Mouse (Mus musculus) MEL (cell line): ENCODE data around the gene Arhgdia. TPM values are rescaled to one million over a fixed set of nuclear protein-coding genes. Genes with fewer than 3 reads are reported as not detected.

ENCODE experiments used
- DNase-seq: peaks from one replicate; pipeline ENCODE4 v3.0.0; 2011; ENCODE audit warnings: low read depth, low spot score
- H3K27ac ChIP-seq: 2 replicates; pipeline ENCODE4 v1.5.1; 2012; ENCODE audit warnings: low read depth, mild to moderate bottlenecking, control low read depth, low read length, moderate library complexity; ENCODE audit not compliant: control insufficient read depth
- H3K27me3 ChIP-seq, 2 experiments: fragments of 150-350 bp in 1 of 2; sonication (generic) in 1 of 2; 2 replicates each; pipeline ENCODE4 v1.6.1; 2012; ENCODE audit warnings: low read length in 2 of 2, mild to moderate bottlenecking in 2 of 2, improper control_type of control experiment in 1 of 2, moderate library complexity in 1 of 2; ENCODE audit not compliant: insufficient read depth in 2 of 2, control insufficient read depth in 1 of 2
- H3K36me3 ChIP-seq, 2 experiments: 2 replicates each; pipeline ENCODE4 v1.6.1; 2012 to 2014; ENCODE audit warnings: low read length in 2 of 2, improper control_type of control experiment in 1 of 2, inconsistent platforms in 1 of 2, mild to moderate bottlenecking in 1 of 2; ENCODE audit not compliant: insufficient read depth in 2 of 2, control insufficient read depth in 1 of 2
- H3K4me1 ChIP-seq, 2 experiments: fragments of 150-350 bp in 1 of 2; sonication (generic) in 1 of 2; 2 replicates each; pipeline ENCODE4 v1.6.1; 2012; ENCODE audit warnings: low read length in 2 of 2, improper control_type of control experiment in 1 of 2, mild to moderate bottlenecking in 1 of 2; ENCODE audit not compliant: insufficient read depth in 2 of 2, control insufficient read depth in 1 of 2
- H3K4me3 ChIP-seq, 2 experiments: fragments of 150-350 bp in 1 of 2; sonication (generic) in 1 of 2; 2 replicates each; pipeline ENCODE4 v1.5.1; 2012; ENCODE audit warnings: low read depth in 2 of 2, low read length in 2 of 2, mild to moderate bottlenecking in 2 of 2, moderate library complexity in 2 of 2, control low read depth in 1 of 2, improper control_type of control experiment in 1 of 2; ENCODE audit not compliant: control insufficient read depth in 1 of 2, insufficient read depth in 1 of 2
- H3K79me2 ChIP-seq: 2 replicates; pipeline ENCODE4 v1.6.1; 2012; ENCODE audit warnings: mild to moderate bottlenecking, low read length, moderate library complexity; ENCODE audit not compliant: control insufficient read depth, poor library complexity, insufficient read depth
- H3K9ac ChIP-seq: 2 replicates; pipeline ENCODE4 v1.6.1; 2012; ENCODE audit warnings: low read depth, mild to moderate bottlenecking, control low read depth, low read length, moderate library complexity; ENCODE audit not compliant: control insufficient read depth, poor library complexity, severe bottlenecking
- H3K9me3 ChIP-seq: fragments of 150-350 bp; sonication (generic); replicated peaks from 2 replicates; pipeline ENCODE4 v1.6.1; 2012; ENCODE audit warnings: mild to moderate bottlenecking, low read length, improper control_type of control experiment, moderate library complexity; ENCODE audit not compliant: insufficient read depth
- CTCF ChIP-seq, 3 experiments: IDR thresholded peaks in 2 of 3; conservative IDR thresholded peaks in 1 of 3; 2 replicates each; pipeline ENCODE4 v1.5.1; 2011 to 2012; ENCODE audit warnings: low read length in 3 of 3, low read depth in 2 of 3, mild to moderate bottlenecking in 2 of 3, improper control_type of control experiment in 1 of 3, inconsistent platforms in 1 of 3, mixed read lengths in 1 of 3, moderate library complexity in 1 of 3; ENCODE audit not compliant: control insufficient read depth in 1 of 3, insufficient read depth in 1 of 3, poor library complexity in 1 of 3, severe bottlenecking in 1 of 3
- E2F4 ChIP-seq: IDR thresholded peaks from 2 replicates; pipeline ENCODE4 v1.6.1; 2011; ENCODE audit warnings: low read depth, low read length, improper control_type of control experiment, borderline replicate concordance
- ELF1 ChIP-seq: IDR thresholded peaks from 2 replicates; pipeline ENCODE4 v1.6.1; 2014; ENCODE audit warnings: low read depth, mild to moderate bottlenecking, inconsistent platforms, low read length, improper control_type of control experiment, moderate library complexity
- GATA1 ChIP-seq: IDR thresholded peaks from 2 replicates; pipeline ENCODE4 v1.6.1; 2011; ENCODE audit warnings: low read depth, low read length, improper control_type of control experiment
- HCFC1 ChIP-seq: IDR thresholded peaks from 2 replicates; pipeline ENCODE4 v1.6.1; 2012; ENCODE audit warnings: low read depth, mild to moderate bottlenecking, inconsistent platforms, low read length, improper control_type of control experiment, moderate library complexity
- MAFK ChIP-seq: IDR thresholded peaks from 2 replicates; pipeline ENCODE4 v1.6.1; 2011; ENCODE audit warnings: low read depth, mild to moderate bottlenecking, low read length, improper control_type of control experiment, borderline replicate concordance
- MAZ ChIP-seq: IDR thresholded peaks from 2 replicates; pipeline ENCODE4 v1.6.1; 2012; ENCODE audit warnings: low read depth, mild to moderate bottlenecking, inconsistent platforms, low read length, improper control_type of control experiment
- MXI1 ChIP-seq: IDR thresholded peaks from 2 replicates; pipeline ENCODE4 v1.6.1; 2011; ENCODE audit warnings: mild to moderate bottlenecking, low read depth, low read length, improper control_type of control experiment
- MYC ChIP-seq: IDR thresholded peaks from 2 replicates; pipeline ENCODE4 v1.6.1; 2011; ENCODE audit warnings: low read depth, mild to moderate bottlenecking, low read length, improper control_type of control experiment, moderate library complexity
- NRF1 ChIP-seq: IDR thresholded peaks from 2 replicates; pipeline ENCODE4 v1.6.1; 2014; ENCODE audit warnings: low read depth, mild to moderate bottlenecking, inconsistent platforms, low read length, improper control_type of control experiment, moderate library complexity; ENCODE audit not compliant: poor library complexity, insufficient read depth, severe bottlenecking
- POLR2A ChIP-seq, 2 experiments: IDR thresholded peaks; 2 replicates each; pipeline ENCODE4 v1.6.1; 2011 to 2012; ENCODE audit warnings: low read length in 2 of 2, mild to moderate bottlenecking in 2 of 2, control low read depth in 1 of 2, improper control_type of control experiment in 1 of 2, low read depth in 1 of 2, moderate library complexity in 1 of 2; ENCODE audit not compliant: control insufficient read depth in 1 of 2, insufficient read depth in 1 of 2, poor library complexity in 1 of 2
- POLR2AphosphoS2 ChIP-seq: IDR thresholded peaks from 2 replicates; pipeline ENCODE4 v1.6.1; 2011; ENCODE audit warnings: low read length, improper control_type of control experiment
- RAD21 ChIP-seq: IDR thresholded peaks from 2 replicates; pipeline ENCODE4 v1.6.1; 2011; ENCODE audit warnings: mild to moderate bottlenecking, low read depth, low read length, improper control_type of control experiment
- TAL1 ChIP-seq: IDR thresholded peaks from 2 replicates; pipeline ENCODE4 v1.6.1; 2012; ENCODE audit warnings: mild to moderate bottlenecking, inconsistent platforms, low read length, moderate library complexity, mixed read lengths
- USF2 ChIP-seq, 2 experiments: IDR thresholded peaks; 2 replicates each; pipeline ENCODE4 v1.6.1; 2011 to 2012; ENCODE audit warnings: improper control_type of control experiment in 2 of 2, low read length in 2 of 2, borderline replicate concordance in 1 of 2, inconsistent platforms in 1 of 2, low read depth in 1 of 2, mild to moderate bottlenecking in 1 of 2; ENCODE audit not compliant: insufficient read depth in 1 of 2
- ZKSCAN1 ChIP-seq: IDR thresholded peaks from 2 replicates; pipeline ENCODE4 v1.6.1; 2012; ENCODE audit warnings: low read depth, mild to moderate bottlenecking, inconsistent platforms, low read length, improper control_type of control experiment, moderate library complexity
- polyA plus RNA-seq, 2 experiments: library from polyadenylated mRNA; stranded (reverse) in 1 of 2; unstranded in 1 of 2; fragments of >175 nt in 1 of 2; fragments of >200 nt in 1 of 2; gene quantifications; 2 replicates each; pipeline versions ENCODE4 v1.2.1 to v1.2.4; 2012; ENCODE audit warnings: low replicate concordance in 2 of 2, low read depth in 1 of 2; ENCODE audit not compliant: insufficient read length in 2 of 2, insufficient read depth in 1 of 2, missing spikeins in 1 of 2
- total RNA-seq: library from RNA; depleted of rRNA; stranded (reverse); fragments of 300-350 nt; gene quantifications from 2 replicates; pipeline ENCODE4 v1.2.3, GENCODE M21; 2012

The Arhgdia gene
- total and polyA plus RNA-seq, 3 experiments = 364 to 821 (median 601) TPM

- TF ChIP-seq MAZ = peak; percentile 88; the same call in 1 of the 2 replicates
- no peak for TF ChIP-seq GATA1
- TF ChIP-seq ELF1 = peak; percentile 78
- TF ChIP-seq, all 39 proteins: peak for 17
These were observed 32.1 kb downstream of the Arhgdia start, which contains the start of gene Mcrip1 (continued) for GRCm38 (mm10) chr11:120549168-120549945.

GRCm38 (mm10) chr11:120548786-120549167 lies 32.6 kb downstream of the Arhgdia start:
- Histone ChIP-seq H3K4me1 (peaks cover 7 to 19% of the 10 kb centered on the region in 2 experiments), H3K27ac (peak overlapping the region; percentile 63), H3K27me3 (no peaks in the 10 kb centered on the region), H3K9me3 (no peaks in the 10 kb centered on the region), H3K9ac (peak overlapping the region; percentile 96), H3K79me2 (peaks cover 14% of the 10 kb centered on the region), H3K36me3 (peaks cover 0 to 8% of the 10 kb centered on the region in 2 experiments; a peak in 3 of 4 replicates), H3K4me3 (peak overlapping the region; percentile 75 to 97)
- 0 out of 2 replicates have a peak, but pooled peaks have one; percentile 35 for TF ChIP-seq E2F4
- TF ChIP-seq MXI1 = peak; percentile 12; the same call in 1 of the 2 replicates
- TF ChIP-seq POLR2A (IDR thresholded peaks at IDR 0.05; ENCODE audit: control insufficient read depth in 1 of 2, insufficient read depth in 1 of 2, low read depth in 1 of 2, low read length in 2 of 2, poor library complexity in 1 of 2) = no peak
- TF ChIP-seq MAFK = no peak
- DNase-seq = no peak

DNA sequence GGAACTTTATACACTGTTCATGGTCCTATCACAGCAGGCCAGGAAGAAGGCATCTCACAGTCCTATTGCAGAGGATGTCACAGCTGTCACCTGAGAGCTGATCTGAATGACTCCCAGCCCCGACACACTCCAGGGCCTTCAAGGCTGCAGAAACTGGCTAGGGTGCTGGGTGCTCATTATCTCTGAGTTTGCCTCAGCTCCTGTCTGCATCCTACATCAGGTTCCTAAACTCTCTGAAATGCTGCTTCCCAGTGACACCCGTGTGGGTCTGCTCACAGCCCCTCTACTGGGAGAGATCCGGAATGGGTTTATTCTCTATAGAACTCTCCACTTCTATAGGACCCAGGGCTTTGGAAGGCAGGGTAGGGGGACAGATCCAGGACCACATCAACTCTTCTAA lies 33.2 kb downstream of the Arhgdia start:
- Histone ChIP-seq H3K4me3 (peak overlapping the region in 1 of 2 experiments; percentile 75; a peak in 2 of 4 replicates), H3K4me1 (peaks cover 7 to 19% of the 10 kb centered on the region in 2 experiments), H3K36me3 (peaks cover 0 to 8% of the 10 kb centered on the region in 2 experiments; a peak in 3 of 4 replicates), H3K9me3 (no peaks in the 10 kb centered on the region), H3K79me2 (peaks cover 14% of the 10 kb centered on the region), H3K27me3 (no peaks in the 10 kb centered on the region), H3K27ac (no peak overlapping the region), H3K9ac (no peak overlapping the region; the same call in 1 of the 2 replicates)
- DNase-seq = no peak
- no peak for TF ChIP-seq ELF1
- TF ChIP-seq USF2 (IDR thresholded peaks at IDR 0.05; ENCODE audit: borderline replicate concordance in 1 of 2, insufficient read depth in 1 of 2, low read depth in 1 of 2, low read length in 2 of 2) = no peak
- no peak for TF ChIP-seq GATA1
- TF ChIP-seq POLR2AphosphoS2 = no peak
- no peak for TF ChIP-seq ZKSCAN1
- TF ChIP-seq NRF1 = no peak
- TF ChIP-seq RAD21 = no peak
- TF ChIP-seq MYC = no peak
- TF ChIP-seq HCFC1 = no peak
- TF ChIP-seq CTCF (IDR thresholded peaks at IDR 0.05 in 2 of 3, conservative IDR thresholded peaks at IDR 0.05 in 1 of 3; ENCODE audit: control insufficient read depth in 1 of 3, insufficient read depth in 1 of 3, low read depth in 2 of 3, low read length in 3 of 3, poor library complexity in 1 of 3, severe bottlenecking in 1 of 3) = no peak
- TF ChIP-seq TAL1 = no peak
- no peak for TF ChIP-seq MAZ
- TF ChIP-seq E2F4 = no peak
